Mouse (Mus musculus) liver, postnatal 0 days (tissue): ENCODE data around the gene Rhbdd2.

Source experiments
- CTCF ChIP-seq: sonication (generic); IDR thresholded peaks from 2 replicates; pipeline ENCODE4 v1.5.1; 2016; ENCODE audit warnings: antibody characterized with exemption, low read depth
- EP300 ChIP-seq: IDR thresholded peaks from 2 replicates; pipeline ENCODE4 v1.6.1; 2016; ENCODE audit warnings: antibody characterized with exemption, low read depth, mild to moderate bottlenecking

- no peak for TF ChIP-seq CTCF
- TF ChIP-seq EP300: no peak
Observed at GRCm38 (mm10) chr5:135680967-135681545, 48.6 kb downstream of the Rhbdd2 start.
